Mouse (Mus musculus) ovary, adult 18-20 months (tissue): ENCODE measurements around the gene Epm2aip1.

Experiments
- DNase-seq: peaks from one replicate; pipeline ENCODE4 v3.0.0; 2022; ENCODE audit warnings: low spot score, mixed read lengths

Gene Epm2aip1

DNA sequence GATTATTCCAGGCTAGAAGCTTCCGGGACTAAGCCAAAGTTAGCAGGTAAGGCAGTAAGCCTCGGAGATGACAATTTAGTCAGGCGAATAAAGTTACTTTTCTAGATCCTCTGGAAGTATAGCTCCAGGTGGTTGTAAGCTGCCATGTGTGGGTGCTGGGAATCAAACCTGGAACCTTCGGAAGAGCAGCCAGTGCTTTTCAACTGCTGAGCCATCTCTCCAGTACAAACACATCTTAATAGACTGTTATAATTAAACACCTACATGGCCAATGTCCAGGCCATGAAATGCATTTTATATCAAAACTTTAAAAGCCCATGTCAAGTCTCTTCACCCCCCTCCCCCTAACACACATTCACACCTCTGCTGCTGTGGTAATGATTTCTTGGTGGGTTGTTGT, 16.2 kb downstream of the Epm2aip1 start:
- DNase-seq = no peak

DNA sequence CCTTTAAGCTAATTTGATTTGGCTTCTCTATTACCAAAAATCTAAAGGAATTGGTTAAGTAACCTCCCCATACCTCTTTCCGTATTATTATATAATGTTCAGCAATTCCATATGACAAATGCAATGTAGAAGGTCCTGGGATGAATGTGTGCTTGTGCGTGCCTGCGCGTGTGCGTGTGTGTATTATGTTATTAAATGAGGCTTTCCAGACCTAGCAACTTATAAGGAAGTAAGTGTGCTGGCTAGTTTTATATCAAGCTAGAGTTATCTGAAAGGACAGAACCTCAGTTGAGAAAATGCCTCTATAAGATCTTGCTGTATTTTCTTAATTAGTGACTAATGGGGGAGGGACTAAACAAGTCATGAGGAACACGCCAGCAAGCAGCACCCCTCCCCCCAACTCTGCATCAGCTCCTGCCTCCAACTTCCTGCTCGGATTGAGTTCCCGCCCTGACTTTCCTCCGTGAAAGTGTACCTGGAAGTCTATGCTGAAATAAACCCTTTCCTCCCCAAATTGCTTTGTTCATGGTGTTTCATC, 17.6 kb downstream of the Epm2aip1 start:
- no peak for DNase-seq

DNA sequence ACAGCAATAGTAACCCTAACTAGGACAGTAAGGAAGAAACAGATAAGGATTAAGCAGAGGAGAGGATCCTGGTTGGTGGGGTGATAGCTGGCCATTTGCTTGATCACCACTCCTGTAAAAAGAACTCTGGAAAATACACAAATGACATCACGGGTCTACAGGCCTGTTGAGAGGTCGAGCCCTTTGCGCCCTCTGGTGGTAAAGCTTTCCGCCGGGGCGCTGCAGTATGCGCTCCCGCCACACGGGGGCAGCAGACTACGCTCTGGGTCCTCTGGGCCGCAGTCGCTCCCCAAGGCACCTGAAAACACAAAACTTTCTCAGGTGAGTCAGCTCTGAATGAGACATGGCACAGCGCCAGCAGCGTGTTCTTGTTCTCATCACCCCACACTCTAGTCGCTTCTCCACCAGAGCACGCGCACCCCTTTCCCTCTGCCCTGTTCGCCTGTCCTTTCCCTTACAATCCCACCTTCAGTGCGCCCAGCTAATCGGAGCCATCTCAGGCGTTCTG, 18.2 kb downstream of the Epm2aip1 start:
- DNase-seq = peak; percentile 66

DNA sequence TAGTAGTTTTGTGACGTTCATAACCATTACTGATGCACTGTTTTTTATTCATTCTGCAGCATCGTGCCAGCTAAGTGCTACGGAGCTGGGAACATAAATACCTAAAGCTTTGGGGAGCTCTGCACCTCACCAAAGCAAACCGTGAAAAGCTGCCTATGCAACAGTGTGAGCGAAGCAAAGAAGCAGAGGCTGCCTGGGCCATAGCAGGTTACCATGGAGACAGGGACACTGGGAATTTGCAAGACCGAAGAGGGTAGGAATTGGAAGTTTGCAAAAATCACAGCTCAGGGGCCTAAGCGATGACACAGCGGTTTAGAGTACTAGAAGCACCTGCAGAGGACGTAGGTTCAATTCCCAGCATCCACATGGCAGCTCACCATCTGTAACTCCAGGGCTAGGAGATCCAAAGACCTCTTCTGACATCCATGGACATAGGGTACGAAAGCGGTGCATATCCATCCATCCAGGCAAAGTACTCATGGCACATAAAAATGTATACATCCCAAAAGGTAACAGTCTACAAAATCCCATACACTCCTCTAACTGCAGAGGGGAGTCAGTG, 18.9 kb downstream of the Epm2aip1 start:
- DNase-seq = no peak

DNA sequence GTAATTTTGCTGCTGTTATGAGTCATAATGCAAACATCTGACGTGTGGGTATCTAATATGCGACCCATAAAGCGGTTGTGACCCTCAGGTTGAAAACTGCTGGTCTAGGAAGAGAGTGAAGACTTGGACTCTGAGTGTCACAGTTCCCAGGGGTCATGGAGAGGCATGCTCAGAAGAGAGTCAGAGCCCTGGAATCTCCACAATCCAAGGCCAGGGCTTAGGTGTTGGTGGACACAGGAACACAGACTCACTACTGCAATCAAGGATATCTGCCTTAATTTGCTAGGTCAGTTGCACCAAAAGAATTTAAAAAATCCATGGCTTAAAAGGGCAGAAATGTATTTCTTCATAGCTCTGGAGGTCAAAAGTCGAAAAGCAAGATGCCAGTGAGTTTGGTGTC, 21.5 kb downstream of the Epm2aip1 start:
- no peak for DNase-seq

DNA sequence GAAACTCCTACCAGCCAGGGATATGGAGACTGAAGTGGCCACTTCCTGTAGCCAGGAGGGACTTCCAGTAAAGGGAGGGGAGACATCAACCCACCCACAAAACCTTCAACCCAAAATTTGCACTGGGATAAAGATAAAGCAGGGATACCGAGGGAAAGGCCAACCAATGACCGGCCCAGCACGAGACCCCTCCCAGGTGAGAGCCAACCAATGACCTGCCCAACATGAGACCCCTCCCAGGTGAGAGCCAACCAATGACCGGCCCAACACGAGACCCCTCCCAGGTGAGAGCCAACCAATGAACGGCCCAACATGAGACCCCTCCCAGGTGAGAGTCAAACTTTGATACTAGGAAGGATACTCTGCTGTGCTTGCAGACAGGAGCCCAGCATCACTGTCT, 23.2 kb downstream of the Epm2aip1 start:
- no peak for DNase-seq

DNA sequence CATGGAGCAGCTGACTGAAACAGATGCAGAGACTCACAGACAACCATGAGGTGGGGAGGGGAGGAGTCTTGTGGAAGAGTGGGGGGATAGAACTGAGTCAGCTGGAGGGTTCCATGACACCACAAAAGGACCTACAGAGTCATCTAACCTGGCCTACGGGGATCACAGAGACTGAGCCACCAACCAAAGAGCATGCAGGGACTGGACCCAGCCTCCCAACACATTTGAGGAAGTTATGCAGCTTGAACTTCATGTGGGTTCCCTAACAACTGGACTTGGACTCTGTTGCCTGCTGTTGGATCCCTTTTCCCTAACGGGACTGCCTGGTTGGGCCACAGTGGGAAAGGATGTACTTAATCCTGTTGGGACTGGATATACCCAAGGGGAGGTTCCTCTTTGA, 23.6 kb downstream of the Epm2aip1 start:
- no peak for DNase-seq

DNA sequence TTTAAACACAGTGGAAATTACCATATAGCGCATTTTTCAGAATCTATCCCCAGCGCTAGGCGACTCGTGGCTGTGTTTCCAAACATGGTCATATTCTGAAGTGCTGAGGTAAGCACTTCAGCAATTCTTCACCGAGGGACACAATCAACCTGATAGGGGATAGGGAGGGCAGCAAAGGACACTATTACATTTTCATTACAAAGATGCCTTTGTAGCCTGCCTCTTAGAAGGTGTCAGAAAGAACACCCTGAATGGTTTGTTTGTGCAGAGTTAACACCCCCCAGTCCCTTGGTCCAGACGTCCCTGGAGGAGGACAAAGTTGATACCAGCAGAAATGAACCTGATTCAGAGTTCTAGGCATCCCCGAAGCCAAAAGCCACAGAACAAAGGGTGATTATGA, 24.7 kb downstream of the Epm2aip1 start:
- no peak for DNase-seq

DNA sequence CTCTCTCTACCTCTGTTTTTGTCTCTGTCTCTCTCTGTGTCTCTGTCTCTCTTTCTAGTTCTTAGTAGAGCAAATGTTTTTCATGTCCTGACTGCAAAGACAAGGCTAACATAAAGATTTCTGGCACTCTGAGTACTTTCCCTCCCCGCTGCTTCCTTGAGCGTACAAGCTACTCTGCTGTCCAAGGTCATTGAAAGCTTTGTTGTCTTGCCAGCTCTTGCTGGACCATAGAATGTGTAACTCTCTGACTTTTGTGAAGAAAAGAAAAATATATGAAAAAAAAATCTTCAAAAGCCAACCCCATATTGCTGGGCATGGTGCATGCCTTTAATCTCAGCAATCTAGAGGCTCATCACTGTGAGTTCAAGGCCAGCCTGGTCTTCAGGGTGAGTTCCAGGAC, 26.9 kb downstream of the Epm2aip1 start:
- DNase-seq = peak; percentile 74

DNA sequence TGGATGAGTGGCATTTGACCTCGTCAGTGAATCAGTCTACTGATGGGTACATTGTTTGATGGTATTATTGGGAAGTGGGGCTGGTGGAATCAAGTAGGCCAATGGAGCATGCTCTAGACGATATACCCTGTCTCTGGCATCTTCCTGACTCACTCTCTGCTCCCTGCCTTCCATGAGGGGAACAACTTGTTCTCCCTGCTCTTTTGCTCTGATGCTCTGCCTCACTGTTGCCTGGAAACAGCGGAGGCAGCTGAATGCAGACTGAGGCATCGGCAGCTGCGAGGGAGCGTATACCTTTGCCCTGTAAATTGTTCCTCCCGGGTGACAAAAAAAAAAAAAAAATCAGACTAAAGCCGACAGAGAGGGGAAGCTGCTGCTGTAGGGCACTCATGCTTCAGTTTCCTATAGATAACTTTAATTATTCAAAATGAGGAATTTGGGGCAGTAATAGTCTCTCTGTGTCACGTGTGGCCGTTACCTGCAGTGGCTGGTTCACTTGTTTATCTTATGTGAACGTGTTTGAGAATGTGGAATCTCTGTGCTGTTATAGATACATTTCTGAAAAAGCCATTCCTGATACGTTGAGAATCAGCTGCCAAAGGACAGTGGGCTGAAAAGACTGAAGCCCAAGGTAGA, 30.6 kb downstream of the Epm2aip1 start:
- no peak for DNase-seq

DNA sequence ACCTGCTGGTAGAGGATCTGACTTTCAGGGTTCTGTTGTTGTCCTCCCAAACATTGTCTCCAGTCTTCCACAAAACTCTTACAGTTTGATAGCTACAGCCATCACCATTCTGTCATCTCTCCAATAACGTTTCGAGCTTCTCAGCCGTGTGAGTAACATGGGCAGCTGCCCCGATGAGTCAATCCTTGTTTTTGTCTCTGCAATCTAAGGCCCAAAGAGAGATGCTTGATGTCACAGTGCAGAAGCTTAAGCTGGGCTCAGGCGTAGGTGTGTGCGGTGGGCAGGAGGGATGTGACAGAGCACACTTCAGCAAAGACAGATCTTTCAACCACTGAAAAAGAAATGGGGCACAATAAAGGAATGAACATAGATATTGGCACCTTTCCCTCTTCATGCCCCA, 32.3 kb downstream of the Epm2aip1 start:
- DNase-seq = no peak

DNA sequence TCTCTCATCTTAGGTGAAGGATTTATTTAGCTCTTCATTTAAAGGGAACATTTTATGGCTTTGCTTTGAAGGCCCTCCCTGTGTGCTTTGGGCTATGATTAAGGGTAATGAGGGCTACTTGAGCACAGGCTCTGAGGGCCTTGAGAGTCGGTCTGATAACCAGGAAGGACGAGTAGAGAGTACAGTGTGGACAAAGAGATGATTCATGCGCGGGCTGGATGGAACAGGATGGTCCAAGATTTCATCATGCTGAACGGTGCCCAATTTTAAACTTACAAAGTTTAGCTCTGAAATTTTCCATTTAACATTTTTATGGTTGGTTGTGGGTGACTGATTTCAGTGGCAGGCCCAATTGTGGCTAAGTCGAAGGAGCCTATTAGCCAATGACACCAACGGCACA, 34.4 kb downstream of the Epm2aip1 start:
- peak; percentile 43 for DNase-seq

DNA sequence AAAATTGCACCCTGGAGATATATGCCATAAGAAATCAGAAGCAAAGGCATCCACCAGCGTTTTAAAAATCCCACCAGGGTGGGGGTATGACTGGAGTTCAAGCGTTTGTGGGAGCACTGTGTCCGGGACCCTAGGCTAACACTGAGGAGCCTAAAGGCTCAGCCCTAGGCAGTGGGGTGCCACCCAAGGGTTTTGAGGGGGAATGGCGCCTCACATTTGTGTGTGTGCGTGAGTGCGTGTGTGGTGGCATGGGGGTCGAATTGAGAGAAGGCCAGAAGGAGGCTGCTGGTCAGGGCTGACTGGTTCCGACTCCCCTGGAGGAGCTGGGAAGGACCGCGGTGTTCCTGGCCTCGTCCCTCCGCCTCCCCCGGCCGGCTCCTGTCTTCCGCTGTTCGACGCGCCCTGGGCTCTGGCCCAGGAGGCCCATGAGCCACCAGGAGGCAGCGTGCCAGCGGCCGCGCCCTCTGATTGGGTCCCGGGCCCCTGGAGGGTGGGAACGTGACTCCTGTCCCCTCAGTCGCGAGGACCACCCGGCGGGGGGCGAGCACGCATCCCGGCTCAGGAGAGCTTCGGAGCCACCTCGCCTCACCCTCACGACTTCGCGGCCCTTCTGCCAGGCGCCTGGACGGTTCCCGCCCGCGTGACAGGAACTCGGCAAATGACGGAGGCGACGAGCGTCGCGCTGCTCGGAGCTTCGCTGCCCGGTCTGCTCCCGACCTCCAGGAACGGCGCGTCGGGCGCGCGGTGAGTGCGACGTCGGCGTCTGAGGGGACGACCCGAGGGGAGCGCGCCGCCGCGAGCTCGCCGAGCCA, 39.5 kb downstream of the Epm2aip1 start, which contains the start of gene Trank1:
Gene Trank1 (plus strand): TSS at position 709 of the 812 bp plus-strand sequence.
- no peak for DNase-seq

DNA sequence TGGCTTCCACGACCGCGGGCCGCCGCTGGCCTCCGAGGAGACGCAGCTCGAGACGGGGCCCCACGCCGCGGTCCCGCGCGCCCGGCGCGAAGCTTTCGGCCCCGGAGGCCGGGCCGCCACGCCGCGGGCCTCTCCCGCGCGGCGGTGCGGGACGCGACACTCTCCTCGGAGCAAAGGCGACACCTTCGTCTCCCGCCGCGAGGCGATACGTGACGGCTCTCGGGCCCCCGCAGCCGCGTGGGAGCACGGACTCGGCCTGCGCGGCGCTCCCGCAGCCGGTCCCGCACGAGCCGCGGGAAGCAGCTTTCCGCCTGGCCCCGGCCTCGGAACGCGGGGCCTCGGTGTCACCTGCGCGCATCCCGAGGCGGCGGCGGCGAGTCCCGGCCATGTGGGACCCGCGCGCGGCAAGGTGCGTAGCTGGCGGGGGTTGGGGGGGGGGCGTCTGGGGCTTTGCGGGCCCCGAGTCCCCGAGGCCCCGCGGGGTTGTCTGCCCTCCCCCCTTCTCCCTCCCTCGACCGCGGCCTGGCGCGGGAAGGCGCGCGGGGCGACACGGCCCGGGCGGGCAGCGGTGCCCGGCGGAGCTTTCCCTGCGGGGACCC, 40.2 kb downstream of the Epm2aip1 start:
- no peak for DNase-seq

DNA sequence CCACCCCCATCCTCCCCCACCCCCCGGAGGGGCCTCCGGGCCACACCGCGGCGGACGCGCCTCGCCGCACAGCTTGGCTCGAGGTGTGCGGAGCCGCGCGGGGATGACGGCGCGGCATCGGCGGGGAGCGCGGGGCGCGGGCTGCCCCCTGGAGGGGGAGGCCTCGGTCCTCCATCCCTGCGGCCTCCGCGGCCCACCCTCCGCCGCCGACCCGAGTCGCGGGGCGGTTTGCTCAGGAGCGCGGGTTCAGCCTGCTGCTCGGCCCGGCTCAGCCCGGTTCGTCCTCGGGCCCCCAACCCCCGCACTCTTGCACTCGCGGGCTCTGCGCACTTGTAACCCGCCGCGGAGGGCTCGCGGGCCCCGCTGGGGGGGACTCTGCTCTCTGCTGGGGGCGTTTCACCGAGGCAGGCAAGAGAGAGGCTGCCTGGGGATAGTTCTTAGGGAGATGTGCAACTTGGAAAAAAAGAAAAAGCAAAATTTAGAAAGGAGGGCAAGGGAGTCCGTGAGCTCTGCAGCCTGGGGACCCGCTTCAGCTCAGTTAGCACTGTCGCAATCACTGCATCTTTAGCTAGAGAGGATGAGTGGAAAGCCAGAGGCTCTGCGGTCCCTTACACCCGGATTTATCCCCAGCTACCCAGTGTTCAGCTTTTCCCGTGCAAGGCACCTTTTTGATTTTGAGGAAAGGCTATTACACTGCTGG, 40.9 kb downstream of the Epm2aip1 start:
- DNase-seq = no peak

DNA sequence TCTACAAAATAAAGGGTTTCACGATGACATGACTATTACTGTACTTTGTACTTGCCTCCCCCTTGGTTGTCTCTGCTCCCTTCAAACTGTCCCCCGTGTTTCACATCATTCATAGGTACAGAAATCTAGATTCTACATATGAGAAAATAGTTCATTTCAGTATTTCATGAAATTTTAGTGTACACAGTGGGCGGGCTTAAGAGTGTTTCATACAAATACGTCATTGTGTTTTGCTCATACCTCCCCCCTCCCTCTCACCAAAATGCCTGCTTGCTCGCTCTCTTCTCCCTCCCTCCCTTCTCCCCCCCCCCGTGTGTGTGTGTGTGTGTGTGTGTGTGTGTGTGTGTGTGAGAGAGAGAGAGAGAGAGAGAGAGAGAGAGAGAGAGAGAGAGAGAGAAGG, 41.6 kb downstream of the Epm2aip1 start:
- DNase-seq = no peak

DNA sequence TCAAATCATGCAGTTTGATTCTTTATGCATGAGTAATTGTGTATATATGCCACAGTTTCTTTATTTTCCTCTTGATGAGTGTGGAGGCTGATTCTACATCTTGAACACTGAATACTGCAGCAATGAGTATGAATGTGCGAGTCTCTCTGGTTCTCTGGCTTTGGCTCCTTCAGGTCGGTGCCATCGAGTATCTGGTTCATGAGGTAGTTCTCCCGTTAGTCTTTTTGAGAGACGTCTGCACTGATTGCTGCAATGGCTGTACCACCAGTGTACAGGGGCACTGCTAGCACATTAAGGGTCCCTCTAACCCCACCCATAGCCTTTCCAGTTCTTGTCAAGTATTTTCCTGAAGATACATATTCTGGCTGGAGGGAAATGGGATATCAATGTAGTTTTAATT, 42.1 kb downstream of the Epm2aip1 start:
- DNase-seq = no peak

DNA sequence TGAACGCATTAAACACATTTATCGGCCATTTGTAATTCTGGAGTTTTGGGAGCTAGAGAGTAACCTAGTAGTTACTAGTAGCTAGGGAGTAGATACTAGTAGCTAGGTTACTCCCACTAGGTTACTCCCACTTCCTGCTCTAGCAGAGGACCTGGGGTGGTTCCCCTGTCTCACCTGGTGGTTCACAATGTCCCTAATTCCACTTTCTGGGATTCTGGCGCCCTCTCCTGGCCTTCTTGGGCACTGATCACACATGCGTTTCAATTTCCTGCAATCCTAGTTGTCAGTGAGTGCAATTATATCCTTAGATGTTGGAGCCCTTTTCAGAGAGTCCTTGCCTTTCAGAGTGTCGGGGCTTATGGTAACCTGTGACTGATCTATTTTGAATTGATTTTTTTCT, 42.5 kb downstream of the Epm2aip1 start:
- no peak for DNase-seq

DNA sequence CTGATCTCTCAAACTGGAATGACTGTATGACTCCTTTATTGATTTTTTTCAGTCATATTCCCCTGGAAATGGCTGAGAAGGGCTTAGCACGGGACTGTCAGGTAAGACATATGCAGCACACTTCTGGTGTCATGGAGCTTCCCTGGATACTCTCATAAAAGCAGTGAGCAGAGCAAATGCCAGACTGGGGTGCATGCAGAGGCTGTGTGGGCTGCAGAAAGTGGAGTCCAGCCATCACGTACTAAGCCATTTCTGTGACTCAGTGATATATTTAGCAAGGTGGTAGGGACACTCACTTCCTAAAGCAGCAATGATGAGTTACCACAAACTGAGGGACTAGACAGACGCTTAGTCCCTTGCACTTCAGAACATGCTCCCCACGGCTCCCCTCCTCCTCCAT, 49.2 kb downstream of the Epm2aip1 start:
- DNase-seq = no peak

DNA sequence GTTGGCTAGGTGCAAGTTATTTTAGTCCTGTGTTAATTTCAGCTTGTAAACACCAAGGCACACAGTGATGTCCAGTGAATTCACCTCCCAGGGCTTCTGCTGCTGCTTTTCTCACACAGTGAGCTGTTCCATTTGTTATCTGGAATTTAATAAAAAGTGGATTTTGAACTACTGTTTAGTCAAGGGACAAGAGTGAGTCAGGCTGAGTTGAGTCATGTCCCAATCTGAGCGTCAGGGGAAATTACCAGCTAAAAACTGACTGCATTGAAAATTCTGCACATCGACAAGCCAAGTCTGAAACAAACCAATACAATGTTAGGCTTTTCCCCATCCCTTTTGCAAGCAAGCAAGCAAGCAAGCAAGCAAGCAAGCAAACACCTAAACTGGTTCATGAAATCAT, 53.2 kb downstream of the Epm2aip1 start:
- DNase-seq = no peak
